Mouse (Mus musculus) granulocyte monocyte progenitor cell, adult 5-6 weeks (primary cell): ENCODE data around the gene Ccdc153. TPM values are rescaled to one million over a fixed set of nuclear protein-coding genes. Genes with fewer than 3 reads are reported as not detected.

Source experiments
- ATAC-seq: replicated peaks from 2 replicates; pipeline ENCODE4 v1.8.0; 2016; ENCODE audit warnings: mild to moderate bottlenecking, moderate TSS enrichment, inconsistent platforms; ENCODE audit not compliant: poor library complexity, severe bottlenecking
- total RNA-seq, 2 experiments: library from RNA; stranded (forward) in 1 of 2; stranded (reverse) in 1 of 2; fragments of 200-712, 200-1000 nt in 1 of 2; fragments of >200 nt in 1 of 2; fragmentation: Nextera tagmentation in 1 of 2; gene quantifications; 2 replicates each; pipeline ENCODE4 v1.2.3; 2014 to 2017

Gene Ccdc153
- total RNA-seq, 2 experiments from 2014 or later: not detected

- no peak for ATAC-seq
Observed at GRCm38 (mm10) chr9:44269973-44270372, 29.5 kb downstream of the Ccdc153 start.

GRCm38 (mm10) chr9:44283183-44283582 lies 42.7 kb downstream of the Ccdc153 start:
- no peak for ATAC-seq

- ATAC-seq: peak; percentile 39
Observed at GRCm38 (mm10) chr9:44286256-44286850, 45.9 kb downstream of the Ccdc153 start.

GRCm38 (mm10) chr9:44287003-44287400 lies 46.5 kb downstream of the Ccdc153 start:
- ATAC-seq: 0 out of 2 replicates have a peak, but pooled peaks have one; percentile 5

GRCm38 (mm10) chr9:44287401-44288075 lies 47.1 kb downstream of the Ccdc153 start:
- peak; percentile 16 for ATAC-seq

- ATAC-seq: no peak
Observed at GRCm38 (mm10) chr9:44288076-44288958, 47.8 kb downstream of the Ccdc153 start, which contains the start of gene Abcg4. TSS of gene Abcg4 (minus strand) at chr9:44288615.

- ATAC-seq: no peak
Observed at GRCm38 (mm10) chr9:44288959-44289291, 48.4 kb downstream of the Ccdc153 start.

- no peak for ATAC-seq
Observed at GRCm38 (mm10) chr9:44292490-44292889, 52.0 kb downstream of the Ccdc153 start.

Other genes with a start within 250 kb of the Ccdc153 start
- 3.3 TPM in 1 of 2 replicates, not detected in the other for gene Thy1, start 197.3 kb upstream of the Ccdc153 start, total RNA-seq (2014; fragmentation: Nextera tagmentation)
- gene Thy1, start 197.3 kb upstream of the Ccdc153 start, total RNA-seq (2017): not detected in 2 replicates
- gene Usp2, start 173.7 kb upstream of the Ccdc153 start, total RNA-seq (2014; fragmentation: Nextera tagmentation): 3.6 and 12.0 TPM in 2 replicates
- gene Usp2, start 173.7 kb upstream of the Ccdc153 start, total RNA-seq (2017): 1.2 and 3.1 TPM in 2 replicates
- not detected in 2 replicates for gene Mfrp, start 138.9 kb upstream of the Ccdc153 start, total RNA-seq (2014; fragmentation: Nextera tagmentation)
- gene Mfrp, start 138.9 kb upstream of the Ccdc153 start, total RNA-seq (2017): 0.15 TPM in 1 of 2 replicates, not detected in the other
- not detected in 2 replicates for gene C1qtnf5, start 133.4 kb upstream of the Ccdc153 start, total RNA-seq (2014; fragmentation: Nextera tagmentation)
- not detected in 2 replicates for gene C1qtnf5, start 133.4 kb upstream of the Ccdc153 start, total RNA-seq (2017)
- not detected in 2 replicates for gene Gm49380, start 127.2 kb upstream of the Ccdc153 start, total RNA-seq (2014; fragmentation: Nextera tagmentation)
- gene Gm49380, start 127.2 kb upstream of the Ccdc153 start, total RNA-seq (2017): not detected in 2 replicates
- gene Rnf26, start 127.2 kb upstream of the Ccdc153 start, total RNA-seq (2014; fragmentation: Nextera tagmentation): 44.9 and 55.6 TPM in 2 replicates
- 17.8 and 19.3 TPM in 2 replicates for gene Rnf26, start 127.2 kb upstream of the Ccdc153 start, total RNA-seq (2017)
- not detected in 2 replicates for gene Mcam, start 106.2 kb upstream of the Ccdc153 start, total RNA-seq (2014; fragmentation: Nextera tagmentation)
- gene Mcam, start 106.2 kb upstream of the Ccdc153 start, total RNA-seq (2017): 0.47 and 1.7 TPM in 2 replicates
- gene Cbl, start 6.6 kb upstream of the Ccdc153 start, total RNA-seq (2014; fragmentation: Nextera tagmentation): 89.7 and 108 TPM in 2 replicates
- 40.3 and 42.9 TPM in 2 replicates for gene Cbl, start 6.6 kb upstream of the Ccdc153 start, total RNA-seq (2017)
- gene Pdzd3, start 10.8 kb downstream of the Ccdc153 start, total RNA-seq (2014; fragmentation: Nextera tagmentation): not detected in 2 replicates
- gene Pdzd3, start 10.8 kb downstream of the Ccdc153 start, total RNA-seq (2017): 0.22 TPM in 1 of 2 replicates, not detected in the other
- 4.9 and 11.1 TPM in 2 replicates for gene Nlrx1, start 27.9 kb downstream of the Ccdc153 start, total RNA-seq (2014; fragmentation: Nextera tagmentation)
- gene Nlrx1, start 27.9 kb downstream of the Ccdc153 start, total RNA-seq (2017): 7.3 and 8.4 TPM in 2 replicates
- gene Abcg4, start 47.9 kb downstream of the Ccdc153 start, total RNA-seq (2014; fragmentation: Nextera tagmentation): 0.21 TPM in 1 of 2 replicates, not detected in the other
- gene Abcg4, start 47.9 kb downstream of the Ccdc153 start, total RNA-seq (2017): not detected in 2 replicates
- 12.7 TPM in 2 replicates for gene Hinfp, start 65.0 kb downstream of the Ccdc153 start, total RNA-seq (2014; fragmentation: Nextera tagmentation)
- gene Hinfp, start 65.0 kb downstream of the Ccdc153 start, total RNA-seq (2017): 11.6 and 12.2 TPM in 2 replicates
- 8.3 and 17.5 TPM in 2 replicates for gene C2cd2l, start 79.6 kb downstream of the Ccdc153 start, total RNA-seq (2014; fragmentation: Nextera tagmentation)
- 4.2 and 5.9 TPM in 2 replicates for gene C2cd2l, start 79.6 kb downstream of the Ccdc153 start, total RNA-seq (2017)
- 41.0 and 48.8 TPM in 2 replicates for gene Dpagt1, start 85.3 kb downstream of the Ccdc153 start, total RNA-seq (2014; fragmentation: Nextera tagmentation)
- gene Dpagt1, start 85.3 kb downstream of the Ccdc153 start, total RNA-seq (2017): 18.2 and 26.4 TPM in 2 replicates
- 76.3 and 96.9 TPM in 2 replicates for gene H2afx, start 94.0 kb downstream of the Ccdc153 start, total RNA-seq (2014; fragmentation: Nextera tagmentation)
- gene H2afx, start 94.0 kb downstream of the Ccdc153 start, total RNA-seq (2017): 298 and 423 TPM in 2 replicates
- gene Hmbs, start 103.6 kb downstream of the Ccdc153 start, total RNA-seq (2014; fragmentation: Nextera tagmentation): 64.3 and 92.6 TPM in 2 replicates
- gene Hmbs, start 103.6 kb downstream of the Ccdc153 start, total RNA-seq (2017): 32.2 and 47.4 TPM in 2 replicates
- gene Vps11, start 121.0 kb downstream of the Ccdc153 start, total RNA-seq (2014; fragmentation: Nextera tagmentation): 25.8 and 27.1 TPM in 2 replicates
- gene Vps11, start 121.0 kb downstream of the Ccdc153 start, total RNA-seq (2017): 21.1 and 21.5 TPM in 2 replicates
- gene Hyou1, start 138.8 kb downstream of the Ccdc153 start, total RNA-seq (2014; fragmentation: Nextera tagmentation): 126 and 142 TPM in 2 replicates
- gene Hyou1, start 138.8 kb downstream of the Ccdc153 start, total RNA-seq (2017): 187 and 212 TPM in 2 replicates
- 32.3 and 35.5 TPM in 2 replicates for gene Slc37a4, start 156.2 kb downstream of the Ccdc153 start, total RNA-seq (2014; fragmentation: Nextera tagmentation)
- 33.5 and 34.2 TPM in 2 replicates for gene Slc37a4, start 156.2 kb downstream of the Ccdc153 start, total RNA-seq (2017)
- gene Rps25, start 166.5 kb downstream of the Ccdc153 start, total RNA-seq (2014; fragmentation: Nextera tagmentation): 4,415 and 4,988 TPM in 2 replicates
- gene Rps25, start 166.5 kb downstream of the Ccdc153 start, total RNA-seq (2017): 2,316 and 2,478 TPM in 2 replicates
- 52.2 and 78.5 TPM in 2 replicates for gene Trappc4, start 166.9 kb downstream of the Ccdc153 start, total RNA-seq (2014; fragmentation: Nextera tagmentation)
- gene Trappc4, start 166.9 kb downstream of the Ccdc153 start, total RNA-seq (2017): 37.7 and 39.6 TPM in 2 replicates
- gene Ccdc84, start 177.9 kb downstream of the Ccdc153 start, total RNA-seq (2014; fragmentation: Nextera tagmentation): 22.4 and 46.8 TPM in 2 replicates
- 22.5 and 45.1 TPM in 2 replicates for gene Ccdc84, start 177.9 kb downstream of the Ccdc153 start, total RNA-seq (2017)
- gene Foxr1, start 200.5 kb downstream of the Ccdc153 start, total RNA-seq (2014; fragmentation: Nextera tagmentation): not detected in 2 replicates
- not detected in 2 replicates for gene Foxr1, start 200.5 kb downstream of the Ccdc153 start, total RNA-seq (2017)
- gene Upk2, start 214.3 kb downstream of the Ccdc153 start, total RNA-seq (2014; fragmentation: Nextera tagmentation): not detected in 2 replicates
- not detected in 2 replicates for gene Upk2, start 214.3 kb downstream of the Ccdc153 start, total RNA-seq (2017)
- gene Bcl9l, start 242.1 kb downstream of the Ccdc153 start, total RNA-seq (2014; fragmentation: Nextera tagmentation): 8.7 and 13.0 TPM in 2 replicates
- gene Bcl9l, start 242.1 kb downstream of the Ccdc153 start, total RNA-seq (2017): 1.6 and 2.6 TPM in 2 replicates